Comparison of ENCODE assay signal across 12 mouse cellular contexts in genomic region chr7:79386422-79387133, GRCm38 (mm10). TPM values are rescaled to one million over a fixed set of nuclear protein-coding genes. Genes with fewer than 3 reads are reported as not detected.
DNase-seq lines count a peak whose midpoint lies in the region; ATAC-seq and TF ChIP-seq lines count a peak whose summit lies in the region.
"Had no signal": no experiment of that assay in that cellular context is flagged by ENCODE, and none has a peak within 500 bp of the region (broad histone marks: within the 10 kb centered on the region; RNA-seq: fewer than 3 reads in every experiment).

Gene Rlbp1, minus strand, starts transcription at chr7:79387048.

- H3K9me3 ChIP-seq in lung, embryonic 14.5 days (ENCODE audit: low read depth, low read length), result no peaks in the 10 kb centered on the region
- H3K9me3 ChIP-seq in forebrain, embryonic 15.5 days, result no peaks in the 10 kb centered on the region
- H3K9me3 ChIP-seq in intestine, embryonic 16.5 days (ENCODE audit: control insufficient read depth, low read length), result no peaks in the 10 kb centered on the region

- no peaks in the 10 kb centered on the region for H3K27me3 ChIP-seq in lung, embryonic 14.5 days (ENCODE audit: insufficient read depth, low read length)
- H3K27me3 ChIP-seq in forebrain, embryonic 15.5 days, result no peaks in the 10 kb centered on the region
- H3K27me3 ChIP-seq in intestine, embryonic 16.5 days (replicated peaks; ENCODE audit: control insufficient read depth, insufficient read depth, low read length), result no peaks in the 10 kb centered on the region

- TF ChIP-seq CTCF in lung, embryonic 14.5 days (IDR thresholded peaks at IDR 0.05; ENCODE audit: low read depth), result no peak
- no peak for TF ChIP-seq CTCF in lung, adult 2 months (IDR thresholded peaks at IDR 0.05; ENCODE audit: insufficient read depth, low read length)

- no peak for ATAC-seq in lung, embryonic 14.5 days (ENCODE audit: insufficient read depth)
- ATAC-seq in forebrain, embryonic 15.5 days (replicated peaks), result peak; percentile 91
- ATAC-seq in intestine, embryonic 16.5 days, result no peak

- intact Hi-C loops in left cerebral cortex, postnatal 4 days (cut with DNase I), result no loop called here

- TF ChIP-seq POLR2A in lung, adult 2 months (IDR thresholded peaks at IDR 0.05; ENCODE audit: borderline replicate concordance, extremely low read depth, low read depth, low read length), result no peak

- no peaks in the 10 kb centered on the region for H3K36me3 ChIP-seq in lung, embryonic 14.5 days (ENCODE audit: insufficient read depth)
- H3K36me3 ChIP-seq in forebrain, embryonic 15.5 days, result no peaks in the 10 kb centered on the region
- no peaks in the 10 kb centered on the region for H3K36me3 ChIP-seq in intestine, embryonic 16.5 days (ENCODE audit: control insufficient read depth, insufficient read depth, low read length)

- 67% methylated on average over 16 of the region's 16 CpGs for WGBS in lung, embryonic 14.5 days
- WGBS in lung, adult 2 months, result 74% methylated on average over 16 of the region's 16 CpGs
- 25% methylated on average over 16 of the region's 16 CpGs for WGBS in forebrain, embryonic 15.5 days
- 72% methylated on average over 16 of the region's 16 CpGs for WGBS in intestine, embryonic 16.5 days

- H3K27ac ChIP-seq in lung, embryonic 14.5 days (ENCODE audit: low read depth), result peak within 1 kb of the TSS; percentile 42; the same call in 1 of the 2 replicates
- peak within 1 kb of the TSS; percentile 87 for H3K27ac ChIP-seq in forebrain, embryonic 15.5 days (replicated peaks)
- no peak within 1 kb of the TSS for H3K27ac ChIP-seq in intestine, embryonic 16.5 days (ENCODE audit: low read length)

- H3K9ac ChIP-seq in lung, embryonic 14.5 days, result no peak within 1 kb of the TSS
- peak within 1 kb of the TSS; percentile 33 for H3K9ac ChIP-seq in forebrain, embryonic 15.5 days (replicated peaks)
- no peak within 1 kb of the TSS for H3K9ac ChIP-seq in intestine, embryonic 16.5 days (ENCODE audit: low read depth, low read length)

- no peak within 1 kb of the TSS for H3K4me3 ChIP-seq in lung, embryonic 14.5 days (ENCODE audit: low read depth, low read length)
- H3K4me3 ChIP-seq in lung, adult 2 months (replicated peaks; ENCODE audit: extremely low read depth, low read depth, low read length), result no peak within 1 kb of the TSS
- H3K4me3 ChIP-seq in forebrain, embryonic 15.5 days, result peak within 1 kb of the TSS; percentile 22
- H3K4me3 ChIP-seq in intestine, embryonic 16.5 days (ENCODE audit: low read length), result no peak within 1 kb of the TSS

- no peak within 1 kb of the TSS for H3K4me2 ChIP-seq in lung, embryonic 14.5 days
- peak within 1 kb of the TSS; percentile 35 for H3K4me2 ChIP-seq in forebrain, embryonic 15.5 days (replicated peaks)
- H3K4me2 ChIP-seq in intestine, embryonic 16.5 days (ENCODE audit: low read depth, low read length), result no peak within 1 kb of the TSS

- DNase-seq in lung, embryonic 14.5 days, result no peak
- no peak for DNase-seq in lung, adult 2 months
- DNase-seq in left cerebral cortex, postnatal 4 days, result peak; percentile 84
- peak; percentile 38 for DNase-seq in right cerebral cortex, postnatal 14 days
- no peak for DNase-seq in T-cell, adult 2 months (ENCODE audit: low spot score)
- no peak for DNase-seq in cerebellum, adult 8-10 months
- DNase-seq: cerebellum, adult 2 months; heart, adult 18-20 months; kidney, adult 8-10 months; lung, postnatal 36 days had no signal

- H3K4me1 ChIP-seq in lung, embryonic 14.5 days (ENCODE audit: insufficient read depth), result no peaks in the 10 kb centered on the region
- peaks cover 2% of the 10 kb centered on the region; the same call in 1 of the 2 replicates for H3K4me1 ChIP-seq in lung, adult 2 months (ENCODE audit: control insufficient read depth, insufficient read depth, low read length)
- peaks cover 14% of the 10 kb centered on the region for H3K4me1 ChIP-seq in forebrain, embryonic 15.5 days
- no peaks in the 10 kb centered on the region for H3K4me1 ChIP-seq in intestine, embryonic 16.5 days (ENCODE audit: control insufficient read depth, insufficient read depth, low read length)

RNA-seq across cellular contexts. Expression of gene Rlbp1, which starts in this region (rescaled TPM):
- polyA plus RNA-seq in lung, embryonic 14.5 days (2014; fragmentation: Nextera tagmentation; extraction: Ambion mirVana), result 0.26 and 0.54 TPM in 2 replicates
- polyA plus RNA-seq in lung, adult 2 months (2012; rRNA removed), result 0.48 and 0.52 TPM in 2 replicates
- polyA plus RNA-seq in forebrain, embryonic 15.5 days (2015; fragmentation: Nextera tagmentation; extraction: Ambion mirVana), result 85.6 and 86.8 TPM in 2 replicates
- total RNA-seq in left cerebral cortex, postnatal 4 days (2021), result 10 to 100 TPM; 45.0 to 49.2 TPM
- polyA plus RNA-seq in intestine, embryonic 16.5 days (2015; fragmentation: Nextera tagmentation; extraction: Ambion mirVana), result 0.16 and 0.27 TPM in 2 replicates
- total RNA-seq: heart, adult 18-20 months had no signal

Comparison
In these comparisons a context has a peak if more than half of its experiments do, and no peak if none do; other contexts are left out.
1. RNA of gene Rlbp1 (polyA plus RNA-seq): 85.6 to 86.8 TPM in forebrain, embryonic 15.5 days; 0.26 to 0.54 TPM in lung, embryonic 14.5 days, 0.48 to 0.52 TPM in lung, adult 2 months and 0.16 to 0.27 TPM in intestine, embryonic 16.5 days; every median in the first group is over 10 times any median in the second.
2. DNase-seq: peak in left cerebral cortex, postnatal 4 days (single experiment) and right cerebral cortex, postnatal 14 days (single experiment); none in lung, embryonic 14.5 days (single experiment), lung, adult 2 months (single experiment), T-cell, adult 2 months (single experiment) and cerebellum, adult 8-10 months (single experiment).